Mouse (Mus musculus) embryonic fibroblast, embryonic 13.5 days (primary cell): ENCODE results near the gene Cdkal1.

Experiments
- CTCF ChIP-seq: IDR thresholded peaks from 2 replicates; pipeline ENCODE4 v1.5.1; 2011; ENCODE audit warnings: mild to moderate bottlenecking, control low read depth, low read length, moderate library complexity, borderline replicate concordance; ENCODE audit not compliant: insufficient read depth
- POLR2A ChIP-seq: IDR thresholded peaks from 2 replicates; pipeline ENCODE4 v1.6.1; 2011; ENCODE audit warnings: low read depth, mild to moderate bottlenecking, control low read depth, low read length, moderate library complexity

GRCm38 (mm10) chr13:29357483-29357882 is 498.0 kb downstream of the Cdkal1 start:
- TF ChIP-seq CTCF (no peak), POLR2A (no peak)
